ENCODE assay signal across 8 mouse cellular contexts in genomic region chr16:31200790-31201567, GRCm38 (mm10). TPM values are rescaled to one million over a fixed set of nuclear protein-coding genes. Genes with fewer than 3 reads are reported as not detected.
A peak's percentile ranks its signal among the peaks of the same experiment; 100 is the strongest.
DNase-seq lines count a peak whose midpoint lies in the region; ATAC-seq and TF ChIP-seq lines count a peak whose summit lies in the region.

Acap2 (minus strand) TSS chr16:31201245.

- no peaks in the 10 kb centered on the region; the same call in 1 of the 2 replicates for H3K27me3 ChIP-seq in E14TG2a.4 (ENCODE audit: insufficient read depth, low read length)
- no peaks in the 10 kb centered on the region for H3K27me3 ChIP-seq in forebrain, embryonic 12.5 days
- H3K27me3 ChIP-seq in heart, postnatal 0 days (ENCODE audit: control insufficient read depth, insufficient read depth, low read length): no peaks in the 10 kb centered on the region
- no peaks in the 10 kb centered on the region for H3K27me3 ChIP-seq in liver, embryonic 16.5 days (ENCODE audit: control insufficient read depth, insufficient read depth, low read depth, low read length)
- no peaks in the 10 kb centered on the region for H3K27me3 ChIP-seq in neural tube, embryonic 13.5 days
- H3K27me3 ChIP-seq in testis, adult 2 months (ENCODE audit: control insufficient read depth, insufficient read depth, low read length): no peaks in the 10 kb centered on the region

- TF ChIP-seq CTCF in E14TG2a.4 (conservative IDR thresholded peaks at IDR 0.05; ENCODE audit: low read length): no peak
- no peak for TF ChIP-seq CTCF in heart, postnatal 0 days (IDR thresholded peaks at IDR 0.05; ENCODE audit: low read depth)
- TF ChIP-seq CTCF in testis, adult 2 months (IDR thresholded peaks at IDR 0.05; ENCODE audit: control insufficient read depth, insufficient read depth, insufficient replicate concordance, low read depth, low read length): no peak

- H3K4me3 ChIP-seq in E14TG2a.4 (replicated peaks; ENCODE audit: low read length): peak within 1 kb of the TSS; percentile 99
- H3K4me3 ChIP-seq in forebrain, embryonic 12.5 days (replicated peaks): peak within 1 kb of the TSS; percentile 91
- H3K4me3 ChIP-seq in heart, postnatal 0 days (ENCODE audit: low read depth, low read length): peak within 1 kb of the TSS; percentile 84
- peak within 1 kb of the TSS; percentile 85 for H3K4me3 ChIP-seq in liver, embryonic 16.5 days (ENCODE audit: low read depth, low read length)
- peak within 1 kb of the TSS; percentile 99 for H3K4me3 ChIP-seq in neural tube, embryonic 13.5 days
- H3K4me3 ChIP-seq in testis, adult 2 months (ENCODE audit: control insufficient read depth, low read depth, low read length): peak within 1 kb of the TSS; percentile 86

- DNase-seq in c-Kit-positive CD71-positive TER-119-positive erythroid progenitor cells, embryonic 14.5 days (ENCODE audit: low spot score): peak; percentile 93
- DNase-seq in heart, postnatal 0 days (ENCODE audit: low spot score): peak; percentile 99
- DNase-seq in kidney, postnatal 4 days: peak; percentile 97 to 98

- peak within 1 kb of the TSS; percentile 90 for H3K9ac ChIP-seq in forebrain, embryonic 12.5 days
- H3K9ac ChIP-seq in heart, postnatal 0 days (replicated peaks; ENCODE audit: low read depth, low read length): peak within 1 kb of the TSS; percentile 88
- H3K9ac ChIP-seq in liver, embryonic 16.5 days (ENCODE audit: low read depth, low read length): peak within 1 kb of the TSS; percentile 90
- H3K9ac ChIP-seq in neural tube, embryonic 13.5 days: peak within 1 kb of the TSS; percentile 95

- peak; percentile 100 for ATAC-seq in forebrain, embryonic 12.5 days (ENCODE audit: low FRiP score)
- ATAC-seq in heart, postnatal 0 days (ENCODE audit: insufficient read depth, low read depth): peak; percentile 99
- ATAC-seq in liver, embryonic 16.5 days (ENCODE audit: low read depth): peak; percentile 97
- ATAC-seq in neural tube, embryonic 13.5 days (ENCODE audit: low read depth): peak; percentile 99

- no peaks in the 10 kb centered on the region for H3K9me3 ChIP-seq in E14TG2a.4 (ENCODE audit: low read length)
- H3K9me3 ChIP-seq in forebrain, embryonic 12.5 days: no peaks in the 10 kb centered on the region
- no peaks in the 10 kb centered on the region for H3K9me3 ChIP-seq in heart, postnatal 0 days (replicated peaks; ENCODE audit: control insufficient read depth, low read length)
- H3K9me3 ChIP-seq in liver, embryonic 16.5 days (replicated peaks; ENCODE audit: control insufficient read depth, low read length): no peaks in the 10 kb centered on the region
- H3K9me3 ChIP-seq in neural tube, embryonic 13.5 days: no peaks in the 10 kb centered on the region

- 0% methylated on average over 62 of the region's 73 CpGs for WGBS in forebrain, embryonic 12.5 days
- WGBS in heart, postnatal 0 days: under 1% methylated on average over 68 of the region's 73 CpGs
- under 1% methylated on average over 73 of the region's 73 CpGs for WGBS in liver, embryonic 16.5 days (ENCODE audit: insufficient replicate concordance)
- under 1% methylated on average over 73 of the region's 73 CpGs for WGBS in neural tube, embryonic 13.5 days

- peak within 1 kb of the TSS; percentile 95 for H3K27ac ChIP-seq in forebrain, embryonic 12.5 days
- peak within 1 kb of the TSS; percentile 92 for H3K27ac ChIP-seq in heart, postnatal 0 days (ENCODE audit: low read depth)
- H3K27ac ChIP-seq in liver, embryonic 16.5 days (ENCODE audit: low read length): peak within 1 kb of the TSS; percentile 90
- H3K27ac ChIP-seq in neural tube, embryonic 13.5 days (replicated peaks): peak within 1 kb of the TSS; percentile 95
- peak within 1 kb of the TSS; percentile 76 for H3K27ac ChIP-seq in testis, adult 2 months (ENCODE audit: control insufficient read depth, insufficient read depth, low read depth, low read length)

- TF ChIP-seq EP300 in heart, postnatal 0 days (IDR thresholded peaks at IDR 0.05; ENCODE audit: low read depth): no peak

- H3K4me1 ChIP-seq in E14TG2a.4 (replicated peaks; ENCODE audit: low read depth, low read length): peaks cover 26% of the 10 kb centered on the region
- peaks cover 17% of the 10 kb centered on the region for H3K4me1 ChIP-seq in forebrain, embryonic 12.5 days
- H3K4me1 ChIP-seq in heart, postnatal 0 days (ENCODE audit: control insufficient read depth, insufficient read depth): peaks cover 15% of the 10 kb centered on the region
- peaks cover 4% of the 10 kb centered on the region for H3K4me1 ChIP-seq in liver, embryonic 16.5 days (ENCODE audit: control insufficient read depth, low read depth, low read length)
- H3K4me1 ChIP-seq in neural tube, embryonic 13.5 days (replicated peaks): peaks cover 31% of the 10 kb centered on the region
- H3K4me1 ChIP-seq in testis, adult 2 months (ENCODE audit: control insufficient read depth, insufficient read depth, low read length): peaks cover 11% of the 10 kb centered on the region

- TF ChIP-seq POLR2A in testis, adult 2 months (IDR thresholded peaks at IDR 0.05; ENCODE audit: control insufficient read depth, low read depth, low read length): peak; percentile 75

- H3K4me2 ChIP-seq in forebrain, embryonic 12.5 days: peak within 1 kb of the TSS; percentile 83
- H3K4me2 ChIP-seq in heart, postnatal 0 days (ENCODE audit: low read depth, low read length): peak within 1 kb of the TSS; percentile 85
- H3K4me2 ChIP-seq in liver, embryonic 16.5 days (ENCODE audit: low read depth, low read length): peak within 1 kb of the TSS; percentile 62
- H3K4me2 ChIP-seq in neural tube, embryonic 13.5 days: peak within 1 kb of the TSS; percentile 68

- H3K36me3 ChIP-seq in E14TG2a.4 (ENCODE audit: insufficient read depth, low read length): no peaks in the 10 kb centered on the region
- no peaks in the 10 kb centered on the region for H3K36me3 ChIP-seq in forebrain, embryonic 12.5 days (replicated peaks)
- H3K36me3 ChIP-seq in heart, postnatal 0 days (replicated peaks; ENCODE audit: control insufficient read depth, insufficient read depth, low read length): no peaks in the 10 kb centered on the region
- H3K36me3 ChIP-seq in liver, embryonic 16.5 days (ENCODE audit: control insufficient read depth, insufficient read depth): no peaks in the 10 kb centered on the region
- no peaks in the 10 kb centered on the region for H3K36me3 ChIP-seq in neural tube, embryonic 13.5 days
- H3K36me3 ChIP-seq in testis, adult 2 months (ENCODE audit: control insufficient read depth, insufficient read depth, low read length): no peaks in the 10 kb centered on the region

RNA-seq across cellular contexts. Expression of gene Acap2, which starts in this region (rescaled TPM):
- polyA plus RNA-seq in forebrain, embryonic 12.5 days (2016; fragmentation: Nextera tagmentation; extraction: Ambion mirVana): 24.5 and 26.6 TPM in 2 replicates
- 12.8 and 13.2 TPM in 2 replicates for total RNA-seq in heart, postnatal 0 days (2014; rRNA removed; ENCODE audit: low replicate concordance)
- 7.0 and 7.1 TPM in 2 replicates for polyA plus RNA-seq in heart, postnatal 0 days (2015; fragmentation: Nextera tagmentation; extraction: Ambion mirVana)
- polyA plus RNA-seq in liver, embryonic 16.5 days (2015; fragmentation: Nextera tagmentation; extraction: Ambion mirVana): 5.6 and 5.9 TPM in 2 replicates
- 12.1 and 14.6 TPM in 2 replicates for polyA plus RNA-seq in neural tube, embryonic 13.5 days (2015; fragmentation: Nextera tagmentation; extraction: Ambion mirVana)
- 3.8 TPM in 2 replicates for polyA plus RNA-seq in testis, adult 2 months (2012; rRNA removed)

Comparison
In these comparisons a context has a peak if more than half of its experiments do, and no peak if none do; other contexts are left out.
1. Peak in every context shown above with its lines: DNase-seq, ATAC-seq, H3K4me3 ChIP-seq and H3K27ac ChIP-seq.